Mouse (Mus musculus) liver, postnatal 0 days (tissue): Measurements from ENCODE around the gene Thsd4.

Source experiments
- CTCF ChIP-seq: sonication (generic); IDR thresholded peaks from 2 replicates; pipeline ENCODE4 v1.5.1; 2016; ENCODE audit warnings: antibody characterized with exemption, low read depth
- EP300 ChIP-seq: IDR thresholded peaks from 2 replicates; pipeline ENCODE4 v1.6.1; 2016; ENCODE audit warnings: antibody characterized with exemption, low read depth, mild to moderate bottlenecking

GRCm38 (mm10) chr9:60430017-60430416 is 91.8 kb downstream of the Thsd4 start:
- TF ChIP-seq CTCF = no peak
- TF ChIP-seq EP300 = no peak
